Mouse (Mus musculus): ENCODE measurements around the gene Zranb1. TPM values are rescaled to one million over a fixed set of nuclear protein-coding genes. Genes with fewer than 3 reads are reported as not detected.

Zranb1 gene
- polyA plus RNA-seq, 1 experiment from 2014 or later, result 32.6 TPM

DNA sequence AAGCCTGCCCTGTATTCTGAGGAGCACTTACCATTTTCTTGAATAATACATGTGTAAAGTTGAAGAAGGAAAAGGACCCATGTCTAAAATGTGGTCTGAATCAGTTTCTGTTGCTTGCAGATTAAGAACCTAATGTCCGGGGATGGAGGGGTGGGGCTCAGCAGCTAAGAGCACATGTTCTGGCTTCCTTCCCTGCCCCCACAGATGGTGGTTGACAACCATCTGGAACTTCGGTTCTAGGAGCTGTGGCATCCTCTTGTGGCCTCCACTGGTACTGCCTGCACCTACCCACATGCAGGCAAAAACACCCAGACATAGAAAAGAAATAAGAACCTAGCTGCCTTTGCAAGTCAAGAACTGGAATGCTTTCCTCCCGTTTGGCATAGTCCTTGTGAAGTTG lies 72.5 kb downstream of the Zranb1 start:
- H3K4me2 ChIP-seq (replicated peaks), result no peak overlapping the region
- ATAC-seq (ENCODE audit: low FRiP score), result no peak
- no peak overlapping the region for H3K9ac ChIP-seq
- no peaks in the 10 kb centered on the region for H3K9me3 ChIP-seq (ENCODE audit: control insufficient read depth, low read length)
- 31% methylated on average over 3 of the region's 3 CpGs for WGBS
- H3K36me3 ChIP-seq (replicated peaks; ENCODE audit: control insufficient read depth, insufficient read depth), result peaks cover 8% of the 10 kb centered on the region
- no peak overlapping the region for H3K27ac ChIP-seq
- H3K4me3 ChIP-seq (replicated peaks; ENCODE audit: low read length), result no peak overlapping the region
- no peaks in the 10 kb centered on the region for H3K27me3 ChIP-seq (ENCODE audit: control insufficient read depth, insufficient read depth, low read length)
- peak; percentile 76 for DNase-seq (ENCODE audit: low spot score)
- H3K4me1 ChIP-seq (replicated peaks; ENCODE audit: control insufficient read depth, insufficient read depth, low read length), result peaks cover 13% of the 10 kb centered on the region; the same call in 1 of the 2 replicates

DNA sequence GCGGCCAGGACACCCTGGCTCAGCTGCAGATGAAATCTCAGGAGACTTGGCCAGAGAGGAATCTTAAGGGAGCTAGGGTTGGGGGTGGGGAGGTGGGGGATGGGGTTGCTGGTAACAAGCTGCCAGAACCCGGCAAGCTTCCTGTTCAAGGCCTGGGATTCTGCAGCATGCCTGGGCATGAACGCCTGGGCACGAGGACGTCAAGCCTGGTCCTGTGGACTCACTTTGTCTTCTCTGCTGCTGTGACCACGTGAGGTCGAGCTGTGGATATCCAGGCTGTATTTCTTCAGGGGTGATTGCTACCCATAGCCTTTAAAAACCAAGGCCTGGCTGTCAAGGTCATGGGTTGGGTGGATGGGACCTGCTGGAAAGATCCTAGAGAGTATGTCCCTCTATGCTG lies 74.8 kb downstream of the Zranb1 start:
- Histone ChIP-seq H3K4me3 (replicated peaks; ENCODE audit: low read length) (no peak overlapping the region), H3K4me1 (replicated peaks; ENCODE audit: control insufficient read depth, insufficient read depth, low read length) (peaks cover 27% of the 10 kb centered on the region), H3K9me3 (ENCODE audit: control insufficient read depth, low read length) (no peaks in the 10 kb centered on the region), H3K4me2 (replicated peaks) (no peak overlapping the region), H3K27ac (no peak overlapping the region), H3K36me3 (replicated peaks; ENCODE audit: control insufficient read depth, insufficient read depth) (peaks cover 5% of the 10 kb centered on the region; the same call in 1 of the 2 replicates), H3K27me3 (ENCODE audit: control insufficient read depth, insufficient read depth, low read length) (no peaks in the 10 kb centered on the region), H3K9ac (no peak overlapping the region)
- no peak for ATAC-seq (ENCODE audit: low FRiP score)
- DNase-seq (ENCODE audit: low spot score), result no peak
- WGBS, result 81% methylated on average over 7 of the region's 7 CpGs

DNA sequence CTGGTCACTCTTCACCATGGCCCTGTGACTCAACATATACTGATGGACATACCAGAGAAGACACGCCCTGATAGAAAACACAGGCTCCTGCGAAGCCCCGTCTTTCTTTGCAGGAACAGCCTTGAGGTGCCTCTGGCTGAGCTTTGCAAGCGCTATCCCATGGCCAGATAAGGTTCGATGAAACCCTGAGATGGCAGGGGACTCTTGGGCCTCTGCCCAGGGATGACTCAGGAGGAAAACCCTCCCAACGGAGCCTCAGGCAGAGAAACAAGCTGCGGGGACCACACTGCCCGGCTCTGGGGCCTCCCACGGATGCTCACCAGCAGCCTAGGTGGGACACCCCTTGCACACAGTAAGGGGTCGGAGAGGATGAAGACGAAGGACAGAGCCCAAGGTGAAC lies 76.4 kb downstream of the Zranb1 start:
- H3K27ac ChIP-seq, result no peak overlapping the region; the same call in 1 of the 2 replicates
- DNase-seq (ENCODE audit: low spot score) (no peak), ATAC-seq (ENCODE audit: low FRiP score) (no peak)
- no peak overlapping the region for H3K4me3 ChIP-seq (replicated peaks; ENCODE audit: low read length)
- no peak overlapping the region for H3K4me2 ChIP-seq (replicated peaks)
- WGBS, result 77% methylated on average over 11 of the region's 11 CpGs
- peaks cover 42% of the 10 kb centered on the region for H3K4me1 ChIP-seq (replicated peaks; ENCODE audit: control insufficient read depth, insufficient read depth, low read length)
- peaks cover 5% of the 10 kb centered on the region; the same call in 1 of the 2 replicates for H3K36me3 ChIP-seq (replicated peaks; ENCODE audit: control insufficient read depth, insufficient read depth)
- H3K9ac ChIP-seq, result no peak overlapping the region
- H3K9me3 ChIP-seq (ENCODE audit: control insufficient read depth, low read length), result no peaks in the 10 kb centered on the region
- no peaks in the 10 kb centered on the region for H3K27me3 ChIP-seq (ENCODE audit: control insufficient read depth, insufficient read depth, low read length)

DNA sequence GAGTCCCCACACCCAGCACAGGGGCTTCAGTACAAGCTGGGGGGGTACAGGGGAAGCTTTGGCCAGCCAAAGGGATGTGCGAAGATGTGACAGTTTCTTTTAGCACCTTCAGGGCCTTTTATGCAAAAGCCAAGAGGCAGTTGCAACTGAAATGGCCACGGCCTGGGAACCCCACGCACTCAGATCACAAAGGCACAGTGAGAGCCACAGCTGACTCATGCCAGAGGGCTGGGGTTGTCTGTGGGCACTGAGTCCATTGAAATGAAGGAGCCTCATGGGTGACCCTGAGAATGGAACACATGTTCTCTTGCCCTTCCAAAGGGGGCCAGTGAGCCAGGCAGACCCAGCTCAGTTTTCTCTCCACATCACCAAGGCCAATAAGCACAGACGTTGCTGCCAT lies 77.7 kb downstream of the Zranb1 start:
- H3K4me1 ChIP-seq (replicated peaks; ENCODE audit: control insufficient read depth, insufficient read depth, low read length), result peaks cover 46% of the 10 kb centered on the region

DNA sequence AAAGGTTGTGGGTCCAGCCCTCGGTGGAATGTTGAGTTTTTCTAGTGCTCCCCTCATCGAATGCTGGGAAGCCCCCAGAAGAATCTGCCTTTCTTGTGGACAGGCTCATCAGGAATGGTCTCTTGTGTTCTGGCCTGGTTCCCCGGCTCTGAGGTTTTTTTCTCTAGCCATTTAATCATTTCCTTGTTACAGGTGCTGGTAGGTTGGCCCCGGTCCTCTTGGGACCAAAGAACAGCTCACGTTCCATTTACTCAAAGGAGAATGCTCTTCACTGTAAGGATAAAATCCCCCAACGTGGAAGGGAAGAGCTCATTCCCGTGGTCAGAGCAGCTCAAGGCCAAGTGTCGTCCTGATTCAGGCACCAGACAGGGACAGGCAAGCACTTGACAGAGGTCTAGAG lies 78.7 kb downstream of the Zranb1 start:
- H3K4me2 ChIP-seq (replicated peaks), result no peak overlapping the region
- no peak for DNase-seq (ENCODE audit: low spot score)

More for the DNA sequence above, 77.7 kb downstream of the Zranb1 start:
- no peak overlapping the region for H3K4me2 ChIP-seq (replicated peaks)
- no peak overlapping the region for H3K9ac ChIP-seq
- H3K36me3 ChIP-seq (replicated peaks; ENCODE audit: control insufficient read depth, insufficient read depth), result peaks cover 5% of the 10 kb centered on the region; the same call in 1 of the 2 replicates
- no peak overlapping the region for H3K4me3 ChIP-seq (replicated peaks; ENCODE audit: low read length)
- no peak overlapping the region for H3K27ac ChIP-seq
- ATAC-seq (ENCODE audit: low FRiP score) (no peak), DNase-seq (ENCODE audit: low spot score) (no peak)
- no peaks in the 10 kb centered on the region for H3K9me3 ChIP-seq (ENCODE audit: control insufficient read depth, low read length)
- no peaks in the 10 kb centered on the region for H3K27me3 ChIP-seq (ENCODE audit: control insufficient read depth, insufficient read depth, low read length)
- WGBS, result 77% methylated on average over 4 of the region's 4 CpGs

DNA sequence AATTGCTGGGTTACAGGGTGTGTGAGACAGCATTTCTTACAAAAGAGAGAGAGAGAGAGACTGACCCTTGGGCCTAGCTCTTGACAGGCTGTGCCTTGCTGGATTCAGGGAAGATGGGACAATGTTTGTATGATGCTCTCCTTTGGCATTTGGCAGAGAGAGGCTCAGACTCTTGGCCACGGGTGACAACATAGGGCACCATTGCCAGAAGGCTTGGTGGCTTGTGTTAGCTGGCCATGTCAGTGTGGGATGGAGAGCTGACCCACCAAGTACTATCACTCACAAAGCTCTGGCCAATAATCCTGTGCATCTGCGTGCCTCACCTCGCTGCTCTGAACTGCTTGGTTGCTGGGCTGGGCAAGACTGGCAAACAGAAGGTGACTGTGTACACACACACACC lies 79.5 kb downstream of the Zranb1 start:
- peaks cover 63% of the 10 kb centered on the region for H3K4me1 ChIP-seq (replicated peaks; ENCODE audit: control insufficient read depth, insufficient read depth, low read length)
- no peaks in the 10 kb centered on the region for H3K9me3 ChIP-seq (ENCODE audit: control insufficient read depth, low read length)
- 87% methylated on average over 3 of the region's 3 CpGs for WGBS
- DNase-seq (ENCODE audit: low spot score), result no peak
- H3K9ac ChIP-seq, result no peak overlapping the region
- H3K36me3 ChIP-seq (replicated peaks; ENCODE audit: control insufficient read depth, insufficient read depth), result peaks cover 5% of the 10 kb centered on the region; the same call in 1 of the 2 replicates
- no peak overlapping the region for H3K4me3 ChIP-seq (replicated peaks; ENCODE audit: low read length)
- ATAC-seq (ENCODE audit: low FRiP score), result no peak
- no peak overlapping the region for H3K4me2 ChIP-seq (replicated peaks)
- H3K27me3 ChIP-seq (ENCODE audit: control insufficient read depth, insufficient read depth, low read length), result no peaks in the 10 kb centered on the region
- peak overlapping the region; percentile 85 for H3K27ac ChIP-seq

More for the DNA sequence above, 78.7 kb downstream of the Zranb1 start:
- Histone ChIP-seq H3K4me3 (replicated peaks; ENCODE audit: low read length) (no peak overlapping the region), H3K36me3 (replicated peaks; ENCODE audit: control insufficient read depth, insufficient read depth) (peaks cover 5% of the 10 kb centered on the region; the same call in 1 of the 2 replicates), H3K9ac (no peak overlapping the region), H3K27me3 (ENCODE audit: control insufficient read depth, insufficient read depth, low read length) (no peaks in the 10 kb centered on the region), H3K27ac (peak overlapping the region; percentile 85; the same call in 1 of the 2 replicates), H3K9me3 (ENCODE audit: control insufficient read depth, low read length) (no peaks in the 10 kb centered on the region), H3K4me1 (replicated peaks; ENCODE audit: control insufficient read depth, insufficient read depth, low read length) (peaks cover 55% of the 10 kb centered on the region)
- ATAC-seq (ENCODE audit: low FRiP score), result no peak
- WGBS, result 82% methylated on average over 8 of the region's 8 CpGs

DNA sequence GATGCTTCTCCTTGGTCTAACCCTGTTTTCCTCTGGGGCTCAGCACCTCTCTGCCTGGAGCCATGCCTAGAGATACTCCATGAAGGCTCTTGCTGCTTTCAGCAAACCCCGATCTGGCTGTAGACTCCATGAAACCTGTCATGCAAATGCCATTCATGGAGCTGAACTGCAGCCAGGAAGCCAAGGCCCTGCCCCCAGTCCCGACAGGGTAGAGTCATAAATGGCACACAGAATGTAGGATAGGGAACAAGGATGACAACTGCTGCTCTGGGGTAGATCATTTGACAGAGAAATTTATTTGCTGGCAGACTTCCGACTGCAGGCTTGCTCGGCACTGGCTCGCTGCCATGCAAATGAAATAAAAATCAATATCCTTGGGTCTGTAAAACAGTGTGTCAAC lies 80.2 kb downstream of the Zranb1 start:
- WGBS, result 17% methylated on average over 5 of the region's 5 CpGs
- Histone ChIP-seq H3K36me3 (replicated peaks; ENCODE audit: control insufficient read depth, insufficient read depth) (peaks cover 5% of the 10 kb centered on the region; the same call in 1 of the 2 replicates), H3K4me2 (replicated peaks) (peak overlapping the region; percentile 31), H3K9me3 (ENCODE audit: control insufficient read depth, low read length) (no peaks in the 10 kb centered on the region), H3K27me3 (ENCODE audit: control insufficient read depth, insufficient read depth, low read length) (no peaks in the 10 kb centered on the region), H3K27ac (peak overlapping the region; percentile 85), H3K9ac (peak overlapping the region; percentile 35; the same call in 1 of the 2 replicates), H3K4me1 (replicated peaks; ENCODE audit: control insufficient read depth, insufficient read depth, low read length) (peaks cover 69% of the 10 kb centered on the region), H3K4me3 (replicated peaks; ENCODE audit: low read length) (no peak overlapping the region)
- peak; percentile 67 for DNase-seq (ENCODE audit: low spot score)
- peak; percentile 61 for ATAC-seq (ENCODE audit: low FRiP score)

DNA sequence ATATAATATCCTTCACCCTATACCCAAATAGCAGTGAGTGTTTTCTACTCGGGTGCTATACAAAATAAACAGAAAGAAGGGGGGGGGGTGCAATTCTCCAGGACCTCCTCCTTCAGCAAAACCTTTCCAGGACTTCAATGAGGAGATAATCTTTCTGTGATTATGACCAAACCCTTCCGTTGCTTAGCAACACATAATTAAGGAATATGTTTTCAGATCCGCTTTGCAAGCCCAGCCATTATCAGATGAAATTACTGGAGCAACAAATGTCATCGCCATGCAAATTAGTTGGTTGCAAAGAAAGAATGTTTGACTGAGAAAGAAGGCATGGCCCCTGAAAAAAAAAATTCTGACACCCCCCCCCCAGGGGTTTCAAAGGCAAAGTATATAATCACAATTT lies 80.7 kb downstream of the Zranb1 start:
- Histone ChIP-seq H3K9ac (no peak overlapping the region), H3K4me1 (replicated peaks; ENCODE audit: control insufficient read depth, insufficient read depth, low read length) (peaks cover 69% of the 10 kb centered on the region), H3K9me3 (ENCODE audit: control insufficient read depth, low read length) (no peaks in the 10 kb centered on the region), H3K27ac (peak overlapping the region; percentile 85; the same call in 1 of the 2 replicates), H3K4me3 (replicated peaks; ENCODE audit: low read length) (no peak overlapping the region), H3K27me3 (ENCODE audit: control insufficient read depth, insufficient read depth, low read length) (no peaks in the 10 kb centered on the region), H3K4me2 (replicated peaks) (peak overlapping the region; percentile 31), H3K36me3 (replicated peaks; ENCODE audit: control insufficient read depth, insufficient read depth) (peaks cover 5% of the 10 kb centered on the region; the same call in 1 of the 2 replicates)
- 34% methylated on average over 4 of the region's 4 CpGs for WGBS
- peak; percentile 12; the same call in 1 of the 2 replicates for ATAC-seq (ENCODE audit: low FRiP score)
- peak; percentile 60 for DNase-seq (ENCODE audit: low spot score)

DNA sequence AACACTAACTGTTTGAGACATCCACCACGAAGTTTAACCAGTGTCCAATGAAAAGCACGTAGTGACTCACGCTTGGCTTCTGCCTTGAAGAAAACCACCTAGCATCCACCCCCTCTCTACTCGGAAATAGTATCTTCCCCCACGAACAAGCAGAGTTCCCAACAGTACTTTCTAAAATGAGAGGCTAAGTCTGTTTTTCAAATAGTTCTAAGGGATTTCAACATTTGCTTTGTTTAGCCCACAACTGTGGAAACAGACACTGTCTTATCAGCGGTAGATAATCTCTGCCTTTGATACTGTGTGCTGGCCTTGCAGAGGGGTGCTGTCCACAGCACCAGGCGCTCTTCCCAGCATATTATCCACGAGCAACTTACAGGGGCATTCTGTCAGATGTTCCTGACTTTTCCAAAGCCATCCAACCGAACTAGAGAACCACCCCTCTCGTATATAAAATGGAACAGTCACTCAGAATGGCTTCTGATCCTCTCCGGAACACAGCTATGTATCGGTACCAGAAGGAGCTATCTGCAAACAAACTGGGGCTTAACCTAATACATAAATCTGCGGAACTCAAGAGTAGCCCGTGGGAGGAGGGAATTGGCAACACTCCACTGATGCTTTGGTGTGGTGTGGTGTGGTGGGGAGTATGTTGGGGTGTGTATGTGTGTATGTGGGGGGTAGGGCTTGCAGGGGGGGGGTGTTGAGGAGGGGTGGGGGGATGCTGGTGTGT lies 81.9 kb downstream of the Zranb1 start:
- H3K4me2 ChIP-seq (replicated peaks), result no peak overlapping the region
- H3K27me3 ChIP-seq (ENCODE audit: control insufficient read depth, insufficient read depth, low read length), result no peaks in the 10 kb centered on the region
- H3K9ac ChIP-seq, result no peak overlapping the region
- H3K36me3 ChIP-seq (replicated peaks; ENCODE audit: control insufficient read depth, insufficient read depth), result peaks cover 5% of the 10 kb centered on the region; the same call in 1 of the 2 replicates
- H3K9me3 ChIP-seq (ENCODE audit: control insufficient read depth, low read length), result no peaks in the 10 kb centered on the region
- H3K4me1 ChIP-seq (replicated peaks; ENCODE audit: control insufficient read depth, insufficient read depth, low read length), result peaks cover 65% of the 10 kb centered on the region
- no peak for ATAC-seq (ENCODE audit: low FRiP score)
- 72% methylated on average over 14 of the region's 14 CpGs for WGBS
- peak overlapping the region; percentile 85 for H3K27ac ChIP-seq
- H3K4me3 ChIP-seq (replicated peaks; ENCODE audit: low read length), result no peak overlapping the region
- no peak for DNase-seq (ENCODE audit: low spot score)

All from hindbrain, embryonic 14.5 days (tissue).